Mouse (Mus musculus): ENCODE data around the gene Barx1. TPM values are rescaled to one million over a fixed set of nuclear protein-coding genes. Genes with fewer than 3 reads are reported as not detected.

Gene Barx1
- polyA plus RNA-seq, 1 experiment: not detected

DNA sequence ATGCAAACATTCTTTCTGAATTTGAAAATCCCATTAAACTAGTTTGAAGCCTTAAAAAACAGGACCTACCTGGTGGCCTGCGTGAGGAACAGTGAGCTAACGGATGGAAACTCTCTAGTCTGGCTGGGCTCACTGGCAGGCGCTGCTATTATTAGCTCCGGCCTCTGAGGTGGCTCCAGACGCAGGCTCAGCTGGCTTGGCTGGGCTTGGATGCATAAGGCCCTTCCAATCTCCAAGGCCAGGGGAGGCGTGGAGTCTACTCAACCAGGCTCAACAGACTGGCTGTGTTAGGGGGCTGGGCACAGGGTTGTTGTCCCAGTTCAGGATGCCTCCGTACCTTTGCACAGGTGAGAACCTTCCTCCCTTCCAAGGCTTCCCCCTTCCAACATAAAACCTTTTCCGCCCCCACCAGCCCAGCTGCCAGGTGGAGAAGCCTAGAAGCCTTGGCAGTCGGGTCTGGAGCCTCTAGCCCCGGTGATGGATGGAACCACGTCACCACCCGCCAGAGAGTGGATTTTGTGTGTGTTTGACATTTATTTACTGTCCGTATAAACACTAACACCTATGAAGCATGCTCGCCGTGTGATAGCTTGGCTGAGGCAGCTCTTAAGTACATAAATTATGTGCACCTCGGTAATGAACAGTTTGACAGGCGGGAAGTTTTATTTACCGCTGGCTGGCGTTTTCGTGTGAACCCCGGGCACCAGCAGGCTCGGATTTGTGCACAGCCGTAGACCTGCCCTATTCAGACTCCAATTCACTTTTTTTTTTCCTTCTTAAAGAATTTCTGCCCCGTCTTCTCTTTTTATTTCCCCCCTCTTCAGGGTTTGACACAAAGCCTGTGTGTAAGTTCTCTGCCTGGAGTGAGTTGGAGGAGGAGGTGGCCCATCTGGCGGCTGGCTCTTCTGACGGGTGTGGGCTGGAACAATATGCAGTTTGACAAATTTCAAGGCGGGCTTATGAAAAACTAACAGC is 31.6 kb downstream of the Barx1 start:
- 35% methylated on average over 27 of the region's 27 CpGs for WGBS
- no peak for DNase-seq (ENCODE audit: low read depth, low spot score)

DNA sequence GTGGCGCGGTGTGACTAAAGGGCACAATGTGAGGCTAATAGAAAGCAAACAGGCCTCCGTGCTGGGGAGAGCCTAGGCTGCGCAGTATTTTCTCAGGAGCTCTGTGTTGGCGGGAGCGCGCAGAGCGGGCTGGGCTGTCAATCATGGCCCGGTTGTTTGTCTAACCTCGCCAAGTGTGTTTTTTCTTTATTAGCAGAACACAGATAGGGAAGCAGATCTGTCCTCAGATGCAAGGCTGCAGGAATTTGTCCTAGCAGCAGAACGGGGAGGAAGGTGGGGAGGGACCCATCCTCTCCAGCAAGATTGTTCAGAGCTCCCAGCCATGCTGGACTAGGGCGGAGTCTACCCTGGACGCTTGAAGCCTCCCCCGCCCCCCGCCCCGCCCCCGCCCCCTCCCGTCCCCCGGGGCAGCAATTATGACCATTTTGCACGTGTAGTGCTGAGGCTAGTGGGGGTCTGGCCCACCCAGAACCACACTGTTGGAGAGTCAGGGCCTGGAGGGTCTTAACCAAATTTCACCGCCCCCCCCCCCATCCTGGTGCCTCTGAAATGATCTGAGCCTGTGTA is 43.7 kb downstream of the Barx1 start:
- DNase-seq (ENCODE audit: low read depth, low spot score): no peak
- 9% methylated on average over 21 of the region's 21 CpGs for WGBS

DNA sequence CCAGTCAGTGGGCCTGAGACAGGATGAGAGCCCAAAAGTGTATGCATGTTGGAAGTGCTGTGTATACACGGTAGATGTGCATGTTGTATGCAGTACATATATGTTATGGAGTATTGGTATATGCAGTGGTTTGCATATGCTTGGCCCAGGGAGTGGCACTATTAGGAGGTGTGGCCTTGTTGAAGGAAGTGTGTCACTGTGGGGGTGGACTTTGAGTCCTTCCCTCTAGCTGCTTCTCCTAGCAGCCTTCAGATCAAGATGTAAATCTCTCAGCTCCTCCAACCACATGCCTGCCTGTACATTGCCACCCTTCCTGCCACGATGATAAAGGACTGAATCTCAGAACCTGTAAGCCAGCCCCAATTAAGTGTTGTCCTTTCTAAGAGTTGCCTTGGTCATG is 49.9 kb downstream of the Barx1 start:
- 49% methylated on average over 2 of the region's 2 CpGs for WGBS
- no peak for DNase-seq (ENCODE audit: low read depth, low spot score)

DNA sequence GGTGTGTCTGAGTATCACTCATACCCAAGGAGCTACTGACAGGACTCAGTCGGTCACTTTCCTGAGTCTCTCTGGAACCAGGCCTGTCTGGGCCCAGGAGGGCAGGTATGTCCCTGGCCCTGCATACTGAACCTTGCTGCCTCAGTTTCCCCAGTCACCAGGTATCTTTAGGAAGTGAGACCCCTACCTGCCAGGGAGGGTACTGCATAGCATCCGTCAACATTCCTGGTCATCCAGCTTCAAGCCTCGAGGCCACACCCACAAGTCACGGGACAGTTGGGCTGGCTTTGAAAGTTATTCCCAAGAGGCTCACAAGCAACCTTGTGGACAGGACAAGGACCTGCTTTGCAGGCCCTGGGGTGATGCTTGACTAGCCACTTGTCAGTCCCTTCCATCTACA is 53.3 kb downstream of the Barx1 start:
- 49% methylated on average over 4 of the region's 4 CpGs for WGBS
- no peak for DNase-seq (ENCODE audit: low read depth, low spot score)

Other genes starting within 250 kb of the Barx1 start
- gene Zfp169, start 149.5 kb upstream of the Barx1 start, polyA plus RNA-seq (2012; rRNA removed): 3.4 and 11.5 TPM in 2 replicates
- not detected in 2 replicates for gene A830005F24Rik, start 149.4 kb upstream of the Barx1 start, polyA plus RNA-seq (2012; rRNA removed)
- 0.58 and 0.82 TPM in 2 replicates for gene Ptpdc1, start 37.3 kb upstream of the Barx1 start, polyA plus RNA-seq (2012; rRNA removed)
- gene Phf2, start 208.1 kb downstream of the Barx1 start, polyA plus RNA-seq (2012; rRNA removed): 7.0 and 9.5 TPM in 2 replicates